Mouse (Mus musculus) CH12.LX (cell line): ENCODE results near the gene Fam222a. TPM values are rescaled to one million over a fixed set of nuclear protein-coding genes. Genes with fewer than 3 reads are reported as not detected.
A peak's percentile ranks its signal among the peaks of the same experiment; 100 is the strongest.

Experiments
- BHLHE40 ChIP-seq: IDR thresholded peaks from 2 replicates; pipeline ENCODE4 v1.6.1; 2011; ENCODE audit warnings: mild to moderate bottlenecking, low read depth, low read length, improper control_type of control experiment
- CHD1 ChIP-seq: IDR thresholded peaks from 2 replicates; pipeline ENCODE4 v1.6.1; 2012; ENCODE audit warnings: low read depth, low read length, improper control_type of control experiment, inconsistent platforms
- ELF1 ChIP-seq: IDR thresholded peaks from 2 replicates; pipeline ENCODE4 v1.6.1; 2014; ENCODE audit warnings: low read depth, mild to moderate bottlenecking, inconsistent platforms, low read length, improper control_type of control experiment
- EP300 ChIP-seq: IDR thresholded peaks from 2 replicates; pipeline ENCODE4 v1.6.1; 2011; ENCODE audit warnings: low read length, improper control_type of control experiment
- GABPA ChIP-seq: IDR thresholded peaks from 2 replicates; pipeline ENCODE4 v1.6.1; 2012; ENCODE audit warnings: low read depth, low read length, improper control_type of control experiment, inconsistent platforms; ENCODE audit not compliant: insufficient replicate concordance
- JUN ChIP-seq: IDR thresholded peaks from 2 replicates; pipeline ENCODE4 v1.6.1; 2011; ENCODE audit warnings: low read depth, mild to moderate bottlenecking, low read length, improper control_type of control experiment, moderate library complexity; ENCODE audit not compliant: insufficient read depth
- MAX ChIP-seq: IDR thresholded peaks from 2 replicates; pipeline ENCODE4 v1.6.1; 2011; ENCODE audit warnings: low read length, improper control_type of control experiment
- MXI1 ChIP-seq: IDR thresholded peaks from 2 replicates; pipeline ENCODE4 v1.6.1; 2011; ENCODE audit warnings: mild to moderate bottlenecking, low read depth, low read length, improper control_type of control experiment
- MYC ChIP-seq: IDR thresholded peaks from 2 replicates; pipeline ENCODE4 v1.6.1; 2011; ENCODE audit warnings: low read depth, mild to moderate bottlenecking, improper control_type of control experiment, low read length
- PAX5 ChIP-seq: IDR thresholded peaks from 2 replicates; pipeline ENCODE4 v1.6.1; 2012; ENCODE audit warnings: low read length, inconsistent platforms, mixed read lengths
- POLR2A ChIP-seq: IDR thresholded peaks from 2 replicates; pipeline ENCODE4 v1.6.1; 2011; ENCODE audit warnings: low read depth, mild to moderate bottlenecking, improper control_type of control experiment, low read length
- RAD21 ChIP-seq: IDR thresholded peaks from 2 replicates; pipeline ENCODE4 v1.6.1; 2011; ENCODE audit warnings: low read depth, mild to moderate bottlenecking, low read length, improper control_type of control experiment, moderate library complexity
- RCOR1 ChIP-seq: conservative IDR thresholded peaks from 2 replicates; pipeline ENCODE4 v1.6.1; 2012; ENCODE audit warnings: low read depth, mild to moderate bottlenecking, inconsistent platforms, low read length, improper control_type of control experiment
- USF1 ChIP-seq: IDR thresholded peaks from 2 replicates; pipeline ENCODE4 v1.6.1; 2014; ENCODE audit warnings: low read depth, mild to moderate bottlenecking, inconsistent platforms, low read length, improper control_type of control experiment
- ZKSCAN1 ChIP-seq: IDR thresholded peaks from 2 replicates; pipeline ENCODE4 v1.6.1; 2012; ENCODE audit warnings: low read depth, inconsistent platforms, low read length, improper control_type of control experiment, borderline replicate concordance
- ZMIZ1 ChIP-seq: IDR thresholded peaks from 2 replicates; pipeline ENCODE4 v1.6.1; 2012; ENCODE audit warnings: low read depth, mild to moderate bottlenecking, inconsistent platforms, low read length, improper control_type of control experiment
- polyA plus RNA-seq: library from polyadenylated mRNA; unstranded; fragments of >175 nt; gene quantifications from 2 replicates; pipeline ENCODE4 v1.2.1, GENCODE M21; 2012; ENCODE audit warnings: low read depth; ENCODE audit not compliant: insufficient read length
- total RNA-seq, 2 experiments: library from RNA; depleted of rRNA; stranded (reverse); fragments of 300-350 nt in 1 of 2; fragments of >200 nt in 1 of 2; gene quantifications; 2 replicates each; pipeline ENCODE4 v1.2.3; 2012 to 2014

The Fam222a gene
- total and polyA plus RNA-seq, 3 experiments = 0.13 TPM; not detected in 2

DNA sequence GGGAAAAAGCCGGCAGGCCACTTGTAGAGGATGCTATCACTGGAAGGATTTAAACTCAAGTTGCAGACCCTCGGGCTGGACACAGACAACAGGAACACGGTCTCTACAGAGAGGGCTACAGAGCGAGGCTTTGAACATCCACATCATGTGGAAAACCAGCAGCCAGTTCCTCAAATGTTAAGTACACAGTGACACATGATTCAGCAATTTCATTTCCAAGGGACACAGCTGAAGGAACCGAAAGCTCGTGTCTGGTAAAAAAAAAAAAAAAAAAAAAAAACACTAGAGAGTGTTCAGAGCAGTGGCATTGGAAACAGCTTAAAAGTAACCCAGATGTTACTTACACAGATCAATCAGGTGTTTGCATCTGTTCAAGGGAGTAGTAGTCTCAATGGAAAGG, 93.2 kb downstream of the Fam222a start (continued):
- TF ChIP-seq GABPA (no peak), ZMIZ1 (no peak), ZKSCAN1 (no peak), MXI1 (no peak), EP300 (peak; percentile 68), RAD21 (no peak), PAX5 (no peak), JUN (no peak), RCOR1 (no peak), CHD1 (no peak), USF1 (no peak), BHLHE40 (peak; percentile 31; the same call in 1 of the 2 replicates), ELF1 (no peak), MYC (0 out of 2 replicates have a peak, but pooled peaks have one; percentile 44), POLR2A (no peak), MAX (peak; percentile 55; the same call in 1 of the 2 replicates)

Other genes starting within 250 kb of the Fam222a start
- 39.5 and 41.2 TPM in 2 replicates for gene Kctd10, start 187.5 kb upstream of the Fam222a start, total RNA-seq (2012; rRNA removed)
- 38.0 and 39.3 TPM in 2 replicates for gene Kctd10, start 187.5 kb upstream of the Fam222a start, total RNA-seq (2014; rRNA removed)
- gene Kctd10, start 187.5 kb upstream of the Fam222a start, polyA plus RNA-seq = 32.6 and 37.5 TPM in 2 replicates
- gene Ube3b, start 187.4 kb upstream of the Fam222a start, total RNA-seq (2012; rRNA removed) = 19.9 and 22.1 TPM in 2 replicates
- 9.5 and 11.7 TPM in 2 replicates for gene Ube3b, start 187.4 kb upstream of the Fam222a start, total RNA-seq (2014; rRNA removed)
- gene Ube3b, start 187.4 kb upstream of the Fam222a start, polyA plus RNA-seq = 21.1 and 29.8 TPM in 2 replicates
- 9.5 and 10.9 TPM in 2 replicates for gene Mmab, start 124.0 kb upstream of the Fam222a start, total RNA-seq (2012; rRNA removed)
- 8.3 and 9.3 TPM in 2 replicates for gene Mmab, start 124.0 kb upstream of the Fam222a start, total RNA-seq (2014; rRNA removed)
- gene Mmab, start 124.0 kb upstream of the Fam222a start, polyA plus RNA-seq = 14.4 and 15.2 TPM in 2 replicates
- 21.4 and 24.2 TPM in 2 replicates for gene Mvk, start 123.7 kb upstream of the Fam222a start, total RNA-seq (2012; rRNA removed)
- 26.3 and 27.9 TPM in 2 replicates for gene Mvk, start 123.7 kb upstream of the Fam222a start, total RNA-seq (2014; rRNA removed)
- 20.1 and 21.0 TPM in 2 replicates for gene Mvk, start 123.7 kb upstream of the Fam222a start, polyA plus RNA-seq
- 0.13 TPM in 1 of 2 replicates, not detected in the other for gene Trpv4, start 90.4 kb downstream of the Fam222a start, total RNA-seq (2012; rRNA removed)
- gene Trpv4, start 90.4 kb downstream of the Fam222a start, total RNA-seq (2014; rRNA removed) = not detected in 2 replicates
- gene Trpv4, start 90.4 kb downstream of the Fam222a start, polyA plus RNA-seq = 0.22 and 0.24 TPM in 2 replicates
- gene Gltp, start 123.0 kb downstream of the Fam222a start, total RNA-seq (2012; rRNA removed) = 25.5 and 28.3 TPM in 2 replicates
- gene Gltp, start 123.0 kb downstream of the Fam222a start, total RNA-seq (2014; rRNA removed) = 23.6 and 23.8 TPM in 2 replicates
- 90.4 and 98.4 TPM in 2 replicates for gene Gltp, start 123.0 kb downstream of the Fam222a start, polyA plus RNA-seq
- 6.7 and 9.1 TPM in 2 replicates for gene Tchp, start 139.7 kb downstream of the Fam222a start, total RNA-seq (2012; rRNA removed)
- gene Tchp, start 139.7 kb downstream of the Fam222a start, total RNA-seq (2014; rRNA removed) = 4.3 and 4.9 TPM in 2 replicates
- 11.6 and 15.3 TPM in 2 replicates for gene Tchp, start 139.7 kb downstream of the Fam222a start, polyA plus RNA-seq
- 73.8 and 82.3 TPM in 2 replicates for gene Ankrd13a, start 206.7 kb downstream of the Fam222a start, total RNA-seq (2012; rRNA removed)
- gene Ankrd13a, start 206.7 kb downstream of the Fam222a start, total RNA-seq (2014; rRNA removed) = 80.8 and 89.4 TPM in 2 replicates
- 121 and 123 TPM in 2 replicates for gene Ankrd13a, start 206.7 kb downstream of the Fam222a start, polyA plus RNA-seq
- gene Git2, start 207.5 kb downstream of the Fam222a start, total RNA-seq (2012; rRNA removed) = 19.3 and 22.1 TPM in 2 replicates
- gene Git2, start 207.5 kb downstream of the Fam222a start, total RNA-seq (2014; rRNA removed) = 9.4 and 12.3 TPM in 2 replicates
- 25.5 and 29.4 TPM in 2 replicates for gene Git2, start 207.5 kb downstream of the Fam222a start, polyA plus RNA-seq